Mouse (Mus musculus): ENCODE data around the gene Tns3.

DNA sequence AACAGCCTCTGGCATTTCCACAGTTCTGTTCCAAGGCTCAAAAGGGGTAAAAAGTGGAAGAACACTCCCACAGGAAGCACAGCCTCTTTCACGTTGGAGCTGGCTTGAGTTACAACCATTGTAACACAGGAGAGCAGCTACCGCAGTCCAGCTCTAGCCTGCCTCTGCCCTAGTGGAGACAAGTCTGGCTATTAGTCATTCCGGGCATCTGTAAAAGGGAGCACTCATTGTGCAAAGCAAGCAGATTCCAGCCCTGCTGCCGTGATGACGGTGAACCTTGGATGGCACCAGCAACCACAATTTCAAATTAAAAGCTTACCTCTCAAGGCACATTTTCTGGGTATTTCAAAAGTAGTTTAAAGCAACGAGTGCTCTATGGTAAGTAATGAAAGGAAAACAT, 120.0 kb downstream of the Tns3 start:
- TF ChIP-seq CTCF (IDR thresholded peaks at IDR 0.05; ENCODE audit: insufficient read depth, low read depth, low read length) (no peak), POLR2A (IDR thresholded peaks at IDR 0.05; ENCODE audit: insufficient read depth, low read depth, low read length) (no peak)
